Mouse (Mus musculus): ENCODE data around the gene Slc5a8.

GRCm38 (mm10) chr10:88883721-88884120 is 2.1 kb upstream of the Slc5a8 start:
- TF ChIP-seq CTCF (IDR thresholded peaks at IDR 0.05) (no peak), EP300 (IDR thresholded peaks at IDR 0.05) (no peak)
